Mouse (Mus musculus) CD8-positive naive resting alpha-beta T cell, adult 57 days (primary cell): Measurements from ENCODE around the gene Emc8. TPM values are rescaled to one million over a fixed set of nuclear protein-coding genes. Genes with fewer than 3 reads are reported as not detected.

Experiments
- total RNA-seq: library from RNA; stranded (reverse); gene quantifications from one replicate; pipeline ENCODE4 v1.2.4, GENCODE M21; 2023

The Emc8 gene
- 29.9 TPM for total RNA-seq

DNA sequence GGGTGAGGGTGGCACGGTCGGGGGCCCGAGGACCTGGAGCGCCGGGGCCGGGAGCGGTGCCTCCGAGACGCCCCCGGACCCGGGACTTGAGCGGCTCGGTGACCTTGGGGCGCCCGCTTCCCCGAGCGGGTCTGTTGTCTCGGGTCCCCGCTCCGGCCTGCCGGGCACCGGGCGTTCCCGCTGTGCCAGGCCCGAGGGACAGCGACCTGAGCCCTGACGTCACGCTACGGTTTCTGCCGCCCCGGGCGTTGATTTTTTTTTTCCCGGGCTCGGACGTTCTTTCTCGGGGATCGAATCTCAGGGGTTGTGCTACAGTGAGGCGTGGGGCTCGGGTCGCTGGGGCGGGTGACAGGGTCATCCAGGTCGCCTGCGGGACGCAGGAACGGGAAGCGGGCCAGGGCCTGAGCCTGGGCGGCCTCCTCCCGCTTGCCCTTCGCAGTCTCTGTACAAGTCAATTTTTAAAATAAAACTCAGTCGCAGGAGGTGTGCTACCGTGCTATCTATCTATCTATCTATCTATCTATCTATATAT is at the start of gene Emc8:
Emc8 (minus strand) TSS at position 200 of the 532 bp plus-strand sequence.

DNA sequence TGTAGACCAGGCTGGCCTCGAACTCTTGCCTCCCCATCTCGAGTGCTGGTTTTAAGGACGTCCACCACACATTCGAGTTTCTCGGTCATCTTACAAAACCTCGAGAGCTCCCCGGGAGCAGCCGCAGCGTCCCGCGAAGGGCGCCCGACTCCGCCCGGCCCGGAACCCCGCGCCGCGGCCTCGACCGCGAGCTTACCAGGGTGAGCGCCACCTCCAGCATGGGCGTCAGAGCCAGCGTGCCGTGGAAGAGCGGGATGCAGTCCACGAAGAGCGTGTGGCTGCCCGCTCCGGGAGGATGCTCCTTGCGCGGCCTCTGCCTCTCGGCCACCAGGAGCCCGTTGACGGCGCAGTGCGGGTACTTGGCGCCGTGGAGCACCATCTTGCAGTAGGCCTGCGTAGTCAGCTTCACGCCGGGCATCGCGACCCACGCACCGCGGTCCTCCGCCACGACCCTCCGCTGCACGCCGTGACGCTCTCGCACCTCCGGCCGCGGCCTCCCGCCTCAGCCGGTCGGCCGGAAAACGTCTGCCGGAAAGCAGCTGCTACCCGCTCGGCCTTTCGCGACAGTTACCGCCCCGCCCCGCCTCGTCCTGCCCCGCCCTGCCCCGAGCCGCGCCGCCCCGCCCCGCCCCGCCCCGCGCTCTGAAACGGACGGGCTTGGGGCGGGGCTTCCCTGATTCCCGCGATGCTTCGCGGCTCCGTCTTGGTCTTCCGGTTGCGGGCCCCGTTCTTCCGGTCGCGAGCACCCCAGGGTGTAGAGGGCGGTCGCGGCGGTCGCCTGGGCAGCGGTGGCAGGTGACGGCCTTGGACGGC is 606 bp downstream of the Emc8 start, which contains the start of the genes Gm27021 and Cox4i1:
Gm27021 (minus strand) TSS at position 519 of the 813 bp plus-strand sequence.
Cox4i1 (plus strand) TSS at position 662 of the 813 bp plus-strand sequence.

DNA sequence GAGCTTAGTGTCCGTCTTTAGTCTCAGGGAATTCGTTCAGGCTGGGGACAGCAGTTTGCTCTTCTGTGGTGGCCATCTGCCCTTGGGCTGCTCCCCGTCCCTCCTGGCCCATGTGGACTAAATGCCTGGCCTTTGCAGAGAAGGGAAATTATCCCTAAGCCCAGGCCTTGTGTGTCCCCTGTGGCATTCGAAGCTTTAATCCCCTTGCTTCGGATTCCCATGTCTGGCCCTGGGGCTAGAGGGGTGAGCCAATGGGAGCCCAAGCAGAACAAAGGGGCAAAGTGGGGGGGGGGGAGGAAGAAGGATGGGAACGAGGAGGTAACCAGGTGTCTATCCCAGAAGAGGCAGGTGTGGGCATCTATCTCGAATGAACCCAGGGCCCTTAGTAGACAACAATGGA is 20.8 kb downstream of the Emc8 start, which contains the start of gene 1190005I06Rik:
1190005I06Rik (minus strand) TSS at position 101 of the 400 bp plus-strand sequence.

Other genes with a start within 250 kb of the Emc8 start
- 1.7 TPM for gene Gins2, start 79.3 kb downstream of the Emc8 start, total RNA-seq
- not detected for gene 1190005I06Rik, start 20.9 kb downstream of the Emc8 start, total RNA-seq
- gene Gm27021, start 494 bp downstream of the Emc8 start, total RNA-seq, result not detected
- 412 TPM for gene Cox4i1, start 351 bp downstream of the Emc8 start, total RNA-seq
- 34.8 TPM for gene Irf8, start 67.8 kb upstream of the Emc8 start, total RNA-seq